Mouse (Mus musculus) cerebellum, adult 2 months (tissue): ENCODE measurements at regions not wholly inside any gene's neighbourhood (a gene's known extent, or its start where the extent isn't known, plus 50 kb on each side); places are given as distances from the start of the nearest gene placed in this dataset.

ENCODE experiments used
- DNase-seq, 2 experiments: peaks; one replicate each; pipeline ENCODE4 v3.0.0; 2021
- H3K27ac ChIP-seq: fragments of 200-500 bp; 2 replicates; pipeline ENCODE4 v1.5.1; 2012; ENCODE audit warnings: low read length, control low read depth, inconsistent platforms; ENCODE audit not compliant: insufficient read depth
- H3K27me3 ChIP-seq: fragments of 200-500 bp; 2 replicates; pipeline ENCODE4 v1.6.1; 2012; ENCODE audit warnings: inconsistent platforms, mild to moderate bottlenecking, low read length, moderate library complexity; ENCODE audit not compliant: control insufficient read depth, insufficient read depth
- H3K4me1 ChIP-seq: fragments of 200-500 bp; 2 replicates; pipeline ENCODE4 v1.6.1; 2011; ENCODE audit warnings: low read length; ENCODE audit not compliant: control insufficient read depth, insufficient read depth
- H3K4me3 ChIP-seq: fragments of 200-500 bp; replicated peaks from 2 replicates; pipeline ENCODE3; 2011; ENCODE audit warnings: mild to moderate bottlenecking, low read depth, low read length, control low read depth; ENCODE audit not compliant: insufficient read depth
- CTCF ChIP-seq: fragments of 200-500 bp; IDR thresholded peaks from 2 replicates; pipeline ENCODE4 v1.5.1; 2011; ENCODE audit warnings: low read depth, mild to moderate bottlenecking, control low read depth, low read length, moderate library complexity, borderline replicate concordance; ENCODE audit not compliant: insufficient read depth
- POLR2A ChIP-seq: fragments of 200-500 bp; IDR thresholded peaks from 2 replicates; pipeline ENCODE4 v1.6.1; 2011; ENCODE audit warnings: low read length, control low read depth, borderline replicate concordance; ENCODE audit not compliant: insufficient read depth
- WGBS: fragments of 180-500 bp; shearing (Covaris S2); methylation state at CpG from one replicate; pipeline ENCODE4 v1.1.7; 2018; 5-methylcytosine and 5-hydroxymethylcytosine counted together

- H3K4me1 ChIP-seq, result no peaks in the 10 kb centered on the region
- no peaks in the 10 kb centered on the region for H3K27me3 ChIP-seq
- H3K27ac ChIP-seq, result no peak overlapping the region
- H3K4me3 ChIP-seq, result no peak overlapping the region
- 65% methylated on average over 4 of the region's 4 CpGs for WGBS
- DNase-seq, result no peak
- TF ChIP-seq POLR2A, result no peak
- TF ChIP-seq CTCF, result no peak
Observed at GRCm38 (mm10) chr9:99778871-99779270, 61.8 kb upstream of the Cldn18 start.

- Histone ChIP-seq H3K4me3 (no peak overlapping the region), H3K27ac (no peak overlapping the region), H3K27me3 (no peaks in the 10 kb centered on the region), H3K4me1 (no peaks in the 10 kb centered on the region)
- 5% methylated on average over 10 of the region's 10 CpGs for WGBS
- TF ChIP-seq POLR2A, result no peak
- no peak for TF ChIP-seq CTCF
- peak; percentile 8 to 28 for DNase-seq
Observed at GRCm38 (mm10) chr9:99770696-99771095, 53.6 kb upstream of the Cldn18 start.
